Mouse (Mus musculus) neural tube, embryonic 12.5 days (tissue): Measurements from ENCODE around the gene Uchl1. TPM values are rescaled to one million over a fixed set of nuclear protein-coding genes. Genes with fewer than 3 reads are reported as not detected.

Experiments
- ATAC-seq: fragments of 200-750 bp; cut with Nextera tagmentation; 2 replicates; pipeline ENCODE4 v1.8.0; 2017; ENCODE audit warnings: low read depth, mild to moderate bottlenecking, moderate TSS enrichment, moderate library complexity; ENCODE audit not compliant: low FRiP score
- H3K27ac ChIP-seq: fragments of 300-500 bp; sonication (generic); 2 replicates; pipeline ENCODE4 v1.5.1; 2016
- H3K27me3 ChIP-seq: fragments of 300-500 bp; sonication (generic); replicated peaks from 2 replicates; pipeline ENCODE4 v1.6.1; 2016; ENCODE audit warnings: mild to moderate bottlenecking
- H3K36me3 ChIP-seq: fragments of 300-500 bp; sonication (generic); 2 replicates; pipeline ENCODE4 v1.6.1; 2016; ENCODE audit warnings: mild to moderate bottlenecking
- H3K4me1 ChIP-seq: fragments of 300-500 bp; sonication (generic); 2 replicates; pipeline ENCODE4 v1.6.1; 2016
- H3K4me2 ChIP-seq: fragments of 300-500 bp; sonication (generic); replicated peaks from 2 replicates; pipeline ENCODE4 v1.6.1; 2016; ENCODE audit warnings: mild to moderate bottlenecking
- H3K4me3 ChIP-seq: fragments of 300-500 bp; sonication (generic); 2 replicates; pipeline ENCODE4 v1.5.1; 2016
- H3K9ac ChIP-seq: fragments of 300-500 bp; sonication (generic); 2 replicates; pipeline ENCODE4 v1.6.1; 2016; ENCODE audit warnings: mild to moderate bottlenecking
- H3K9me3 ChIP-seq: fragments of 300-500 bp; sonication (generic); 2 replicates; pipeline ENCODE4 v1.6.1; 2016; ENCODE audit warnings: mild to moderate bottlenecking
- WGBS: fragments of 180-500 bp; shearing (Covaris S2); methylation state at CpG from one replicate; pipeline ENCODE4 v1.1.7; 2016; 5-methylcytosine and 5-hydroxymethylcytosine counted together
- polyA plus RNA-seq: library from polyadenylated mRNA; unstranded; fragments of >200 nt; fragmentation: Nextera tagmentation; extraction: Ambion mirVana; gene quantifications from 2 replicates; pipeline ENCODE4 v1.2.1, GENCODE M21; 2016

The Uchl1 gene
- polyA plus RNA-seq, 1 experiment from 2014 or later, result 765 TPM

DNA sequence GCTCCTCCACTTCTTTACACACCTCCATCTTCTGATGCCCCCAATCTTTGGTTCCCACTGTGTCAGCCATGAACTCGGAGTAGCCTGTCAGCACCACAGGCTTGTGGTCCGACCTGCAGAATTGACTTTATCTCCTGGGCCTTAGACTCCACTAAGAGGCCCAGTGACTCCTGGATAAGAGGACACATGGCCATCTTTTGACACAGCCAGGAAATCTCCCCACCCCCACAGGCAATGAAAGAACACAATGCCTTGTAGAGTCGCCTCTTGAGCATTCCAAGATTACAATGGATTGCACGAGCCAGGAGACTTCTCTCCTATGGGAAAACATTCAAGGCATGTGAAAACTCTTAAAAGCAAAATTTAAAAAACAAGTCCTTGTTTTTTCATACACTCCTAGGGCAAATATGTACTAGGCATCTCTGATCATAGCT, 39.6 kb downstream of the Uchl1 start:
- Histone ChIP-seq H3K27me3 (no peaks in the 10 kb centered on the region), H3K4me3 (no peak overlapping the region), H3K9ac (no peak overlapping the region), H3K27ac (no peak overlapping the region), H3K9me3 (no peaks in the 10 kb centered on the region), H3K36me3 (no peaks in the 10 kb centered on the region), H3K4me2 (no peak overlapping the region), H3K4me1 (peaks cover 4% of the 10 kb centered on the region)
- ATAC-seq, result no peak
- 52% methylated on average over 4 of the region's 4 CpGs for WGBS

GRCm38 (mm10) chr5:66717931-66718330, 42.0 kb downstream of the Uchl1 start:
- Histone ChIP-seq H3K27ac (no peak overlapping the region), H3K36me3 (no peaks in the 10 kb centered on the region), H3K4me3 (no peak overlapping the region), H3K4me1 (peaks cover 2% of the 10 kb centered on the region), H3K9ac (no peak overlapping the region), H3K27me3 (no peaks in the 10 kb centered on the region), H3K9me3 (no peaks in the 10 kb centered on the region), H3K4me2 (no peak overlapping the region)
- ATAC-seq, result no peak
- WGBS, result 65% methylated on average over 4 of the region's 4 CpGs

DNA sequence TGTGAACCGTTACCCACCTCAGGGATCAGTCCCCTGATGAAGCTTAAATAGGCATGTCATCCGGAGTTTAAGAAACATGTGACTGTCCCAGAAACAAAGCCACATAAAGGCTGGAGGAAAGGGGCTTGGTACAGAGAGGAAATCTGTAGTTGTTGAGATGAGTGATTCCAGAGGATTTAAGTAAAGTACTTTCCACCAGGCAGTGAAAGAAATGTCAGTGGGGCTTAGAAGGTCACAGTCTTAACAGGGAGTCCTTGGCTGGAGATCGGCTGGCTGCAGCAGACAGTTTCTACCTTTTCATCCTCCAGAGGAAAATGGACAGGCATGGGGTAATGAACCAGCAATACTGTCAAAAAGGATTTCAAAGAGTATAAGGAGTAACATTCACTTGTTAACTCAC, 42.5 kb downstream of the Uchl1 start:
- Histone ChIP-seq H3K4me3 (no peak overlapping the region), H3K27me3 (no peaks in the 10 kb centered on the region), H3K4me1 (no peaks in the 10 kb centered on the region), H3K27ac (no peak overlapping the region), H3K36me3 (no peaks in the 10 kb centered on the region), H3K4me2 (no peak overlapping the region), H3K9ac (no peak overlapping the region), H3K9me3 (no peaks in the 10 kb centered on the region)
- no peak for ATAC-seq
- 72% methylated on average over 3 of the region's 3 CpGs for WGBS

DNA sequence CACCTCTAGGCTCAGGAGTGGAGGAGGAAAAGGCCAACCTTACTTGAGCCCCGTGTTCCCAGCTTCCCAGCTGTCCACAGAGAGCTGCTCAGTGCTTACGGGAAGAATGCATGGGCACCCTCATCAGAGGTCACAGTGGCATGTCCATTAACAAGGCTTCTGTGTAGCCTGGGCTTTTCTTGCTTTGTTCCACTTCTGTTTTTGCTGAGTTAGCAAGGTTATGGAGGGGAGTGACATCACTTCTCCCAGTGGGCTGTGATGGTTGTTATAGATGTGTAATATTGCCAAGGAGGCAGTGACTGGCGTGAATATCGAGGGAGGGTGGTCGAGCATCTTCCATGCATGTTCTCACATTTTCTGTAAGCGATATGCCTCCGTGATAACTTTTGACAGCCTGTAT, 43.0 kb downstream of the Uchl1 start:
- Histone ChIP-seq H3K27me3 (no peaks in the 10 kb centered on the region), H3K4me2 (no peak overlapping the region), H3K9me3 (no peaks in the 10 kb centered on the region), H3K27ac (no peak overlapping the region), H3K9ac (no peak overlapping the region), H3K4me3 (no peak overlapping the region), H3K4me1 (no peaks in the 10 kb centered on the region), H3K36me3 (no peaks in the 10 kb centered on the region)
- WGBS, result 70% methylated on average over 7 of the region's 7 CpGs
- ATAC-seq, result no peak

GRCm38 (mm10) chr5:66720921-66721320, 45.0 kb downstream of the Uchl1 start:
- no peak overlapping the region for H3K27ac ChIP-seq
- no peak overlapping the region for H3K4me3 ChIP-seq
- no peaks in the 10 kb centered on the region for H3K4me1 ChIP-seq
- H3K36me3 ChIP-seq, result no peaks in the 10 kb centered on the region
- no peaks in the 10 kb centered on the region for H3K27me3 ChIP-seq
- WGBS, result 12% methylated on average over 5 of the region's 5 CpGs
- no peak overlapping the region for H3K9ac ChIP-seq
- ATAC-seq, result no peak
- no peak overlapping the region for H3K4me2 ChIP-seq
- H3K9me3 ChIP-seq, result no peaks in the 10 kb centered on the region

- WGBS, result 73% methylated on average over 9 of the region's 9 CpGs
- no peak for ATAC-seq
- Histone ChIP-seq H3K4me2 (no peak overlapping the region), H3K27me3 (no peaks in the 10 kb centered on the region), H3K9me3 (no peaks in the 10 kb centered on the region), H3K4me1 (no peaks in the 10 kb centered on the region), H3K36me3 (no peaks in the 10 kb centered on the region), H3K4me3 (no peak overlapping the region), H3K9ac (no peak overlapping the region), H3K27ac (no peak overlapping the region)
Measured at GRCm38 (mm10) chr5:66722586-66722985, 46.7 kb downstream of the Uchl1 start.

- Histone ChIP-seq H3K27me3 (no peaks in the 10 kb centered on the region), H3K27ac (no peak overlapping the region), H3K36me3 (no peaks in the 10 kb centered on the region), H3K9ac (no peak overlapping the region), H3K9me3 (no peaks in the 10 kb centered on the region), H3K4me1 (no peaks in the 10 kb centered on the region), H3K4me2 (no peak overlapping the region), H3K4me3 (no peak overlapping the region)
- ATAC-seq, result no peak
- 66% methylated on average over 4 of the region's 4 CpGs for WGBS
Measured at GRCm38 (mm10) chr5:66723037-66723436, 47.1 kb downstream of the Uchl1 start.

GRCm38 (mm10) chr5:66723626-66724025, 47.7 kb downstream of the Uchl1 start:
- Histone ChIP-seq H3K9ac (no peak overlapping the region), H3K9me3 (no peaks in the 10 kb centered on the region), H3K27me3 (no peaks in the 10 kb centered on the region), H3K4me2 (no peak overlapping the region), H3K4me3 (no peak overlapping the region), H3K4me1 (no peaks in the 10 kb centered on the region), H3K36me3 (no peaks in the 10 kb centered on the region), H3K27ac (no peak overlapping the region)
- 86% methylated on average over 3 of the region's 3 CpGs for WGBS
- no peak for ATAC-seq

DNA sequence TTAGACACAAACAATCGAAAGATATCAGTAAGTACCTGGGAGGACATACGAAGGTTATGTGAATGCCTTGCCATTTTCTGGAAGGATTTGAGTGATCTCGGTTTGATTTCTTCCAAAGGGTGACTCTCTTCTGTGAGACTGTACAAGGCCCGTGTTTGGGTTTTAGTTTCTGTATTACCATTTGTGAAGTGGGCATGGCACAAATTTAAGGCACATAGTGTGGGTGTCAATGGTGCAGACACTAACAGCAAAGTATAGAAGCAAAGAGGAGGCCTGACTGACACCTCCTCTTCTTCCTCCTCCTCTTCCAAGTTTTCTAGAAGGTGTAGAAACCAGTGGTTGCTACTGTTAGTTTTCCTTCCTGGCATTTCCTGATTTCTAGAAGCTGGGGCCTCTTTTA, 53.4 kb downstream of the Uchl1 start:
- no peak overlapping the region for H3K4me2 ChIP-seq
- H3K9me3 ChIP-seq, result no peaks in the 10 kb centered on the region
- no peaks in the 10 kb centered on the region for H3K36me3 ChIP-seq
- no peak overlapping the region for H3K4me3 ChIP-seq
- WGBS, result 94% methylated on average over 4 of the region's 4 CpGs
- H3K9ac ChIP-seq, result no peak overlapping the region
- H3K27ac ChIP-seq, result no peak overlapping the region
- H3K27me3 ChIP-seq, result no peaks in the 10 kb centered on the region
- no peak for ATAC-seq
- 0 out of 2 replicates have a peak, but pooled peaks cover 7% of the 10 kb centered on the region for H3K4me1 ChIP-seq

- Histone ChIP-seq H3K9me3 (no peaks in the 10 kb centered on the region), H3K9ac (no peak overlapping the region), H3K4me1 (0 out of 2 replicates have a peak, but pooled peaks cover 7% of the 10 kb centered on the region), H3K27ac (no peak overlapping the region), H3K4me3 (no peak overlapping the region), H3K36me3 (no peaks in the 10 kb centered on the region), H3K27me3 (no peaks in the 10 kb centered on the region), H3K4me2 (peak overlapping the region; percentile 37)
- ATAC-seq, result peak; percentile 93
- WGBS, result 17% methylated on average over 11 of the region's 11 CpGs
Measured at GRCm38 (mm10) chr5:66730621-66731301, 54.9 kb downstream of the Uchl1 start.

DNA sequence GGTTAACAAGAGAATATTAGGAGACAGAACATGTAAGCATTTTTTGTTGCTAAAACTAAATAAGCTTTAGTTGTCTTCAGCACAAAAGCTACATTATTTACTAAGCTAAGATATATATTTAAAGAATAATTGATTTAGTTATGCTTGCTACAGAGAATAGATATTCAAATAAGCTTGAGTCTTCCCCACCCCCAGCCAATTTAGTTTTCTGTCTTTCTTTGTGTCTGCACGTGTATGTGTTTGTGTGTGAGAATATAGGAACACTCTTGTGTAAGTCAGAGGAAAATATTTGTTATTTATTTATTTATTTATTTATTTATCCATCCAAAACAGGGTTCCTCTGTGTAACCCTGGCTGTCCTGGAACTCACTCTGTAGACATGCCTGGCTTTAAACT, 55.4 kb downstream of the Uchl1 start:
- H3K4me2 ChIP-seq, result peak overlapping the region; percentile 37
- H3K36me3 ChIP-seq, result no peaks in the 10 kb centered on the region
- 0 out of 2 replicates have a peak, but pooled peaks cover 7% of the 10 kb centered on the region for H3K4me1 ChIP-seq
- H3K9me3 ChIP-seq, result no peaks in the 10 kb centered on the region
- peak; percentile 6; the same call in 1 of the 2 replicates for ATAC-seq
- H3K27ac ChIP-seq, result no peak overlapping the region
- WGBS, result 31% methylated on average over 1 of the region's 1 CpGs
- no peak overlapping the region for H3K4me3 ChIP-seq
- no peak overlapping the region for H3K9ac ChIP-seq
- no peaks in the 10 kb centered on the region for H3K27me3 ChIP-seq

DNA sequence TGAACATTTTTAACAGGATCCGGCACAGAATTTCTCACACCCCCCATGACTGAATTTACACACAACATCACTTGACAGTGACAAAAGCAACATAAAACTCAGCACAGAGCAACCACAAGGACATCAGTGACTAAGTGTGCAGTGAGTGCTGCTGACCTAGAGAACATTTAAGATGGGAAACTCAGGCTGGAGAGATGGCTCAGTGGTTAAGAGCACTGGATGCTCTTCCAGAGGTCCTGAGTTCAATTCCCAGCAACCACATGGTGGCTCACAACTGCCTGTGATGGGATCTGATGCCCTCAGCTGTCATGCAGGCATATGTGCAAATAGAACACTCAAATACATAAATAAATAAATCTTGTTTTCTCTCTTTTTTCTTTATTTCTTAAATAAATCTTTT, 57.7 kb downstream of the Uchl1 start:
- ATAC-seq, result no peak
- H3K9ac ChIP-seq, result no peak overlapping the region
- H3K4me3 ChIP-seq, result no peak overlapping the region
- H3K9me3 ChIP-seq, result no peaks in the 10 kb centered on the region
- no peaks in the 10 kb centered on the region for H3K27me3 ChIP-seq
- 87% methylated on average over 1 of the region's 1 CpGs for WGBS
- no peak overlapping the region for H3K4me2 ChIP-seq
- no peak overlapping the region for H3K27ac ChIP-seq
- H3K4me1 ChIP-seq, result 0 out of 2 replicates have a peak, but pooled peaks cover 7% of the 10 kb centered on the region
- no peaks in the 10 kb centered on the region for H3K36me3 ChIP-seq
